In genomic region chr5:138988764-138989163, GRCm38 (mm10) we compare ENCODE assay signal across 10 mouse cellular contexts. TPM values are rescaled to one million over a fixed set of nuclear protein-coding genes. Genes with fewer than 3 reads are reported as not detected.
DNase-seq lines count a peak whose midpoint lies in the region; ATAC-seq and TF ChIP-seq lines count a peak whose summit lies in the region.
"Had no signal": no experiment of that assay in that cellular context is flagged by ENCODE, and none has a peak within 500 bp of the region (broad histone marks: within the 10 kb centered on the region; RNA-seq: fewer than 3 reads in every experiment).

No protein-coding gene starts in this region.

- H3K9me3 ChIP-seq in hindbrain, embryonic 13.5 days = no peaks in the 10 kb centered on the region
- H3K9me3 ChIP-seq in hindbrain, embryonic 16.5 days (ENCODE audit: control insufficient read depth, low read length) = no peaks in the 10 kb centered on the region
- H3K9me3 ChIP-seq in stomach, postnatal 0 days (ENCODE audit: control insufficient read depth, low read length) = no peaks in the 10 kb centered on the region
- H3K9me3 ChIP-seq: embryonic facial prominence, embryonic 12.5 days; midbrain, embryonic 12.5 days had no signal

- H3K27ac ChIP-seq in hindbrain, embryonic 13.5 days = no peak overlapping the region
- no peak overlapping the region for H3K27ac ChIP-seq in hindbrain, embryonic 16.5 days (ENCODE audit: low read depth, low read length)
- peak overlapping the region; percentile 56 for H3K27ac ChIP-seq in stomach, postnatal 0 days (replicated peaks)
- H3K27ac ChIP-seq: embryonic facial prominence, embryonic 12.5 days; midbrain, embryonic 12.5 days had no signal

- H3K36me3 ChIP-seq in hindbrain, embryonic 13.5 days = peaks cover 31% of the 10 kb centered on the region
- H3K36me3 ChIP-seq in hindbrain, embryonic 16.5 days (ENCODE audit: control insufficient read depth, insufficient read depth, low read length) = 0 out of 2 replicates have a peak, but pooled peaks cover 7% of the 10 kb centered on the region
- peaks cover 8% of the 10 kb centered on the region for H3K36me3 ChIP-seq in stomach, postnatal 0 days (ENCODE audit: control insufficient read depth, insufficient read depth, low read length)
- H3K36me3 ChIP-seq: midbrain, embryonic 12.5 days had no signal

- DNase-seq in adrenal gland, adult 2 months = peak; percentile 86
- DNase-seq in heart, adult 9 months (ENCODE audit: low spot score in 2 of 2) = peak; percentile 65 to 81
- DNase-seq in kidney, postnatal 36 days = peak; percentile 83 to 85
- peak; percentile 85 for DNase-seq in stomach, postnatal 0 days (ENCODE audit: low spot score)
- no peak for DNase-seq in cerebellum, adult 9-10 months

- 0 out of 2 replicates have a peak overlapping the region, but pooled peaks have one; percentile 19 for H3K9ac ChIP-seq in hindbrain, embryonic 13.5 days
- no peak overlapping the region for H3K9ac ChIP-seq in hindbrain, embryonic 16.5 days (ENCODE audit: low read depth, low read length)
- H3K9ac ChIP-seq in stomach, postnatal 0 days (ENCODE audit: low read length) = no peak overlapping the region
- H3K9ac ChIP-seq: embryonic facial prominence, embryonic 12.5 days; midbrain, embryonic 12.5 days had no signal

- TF ChIP-seq CTCF in stomach, postnatal 0 days (IDR thresholded peaks at IDR 0.05; ENCODE audit: low read depth) = peak; percentile 51

- H3K4me1 ChIP-seq in hindbrain, embryonic 13.5 days (replicated peaks) = peaks cover 49% of the 10 kb centered on the region
- H3K4me1 ChIP-seq in hindbrain, embryonic 16.5 days (ENCODE audit: control insufficient read depth, insufficient read depth, low read depth, low read length) = peaks cover 26% of the 10 kb centered on the region
- peaks cover 12% of the 10 kb centered on the region; the same call in 1 of the 2 replicates for H3K4me1 ChIP-seq in stomach, postnatal 0 days (replicated peaks; ENCODE audit: control insufficient read depth, insufficient read depth)

- H3K27me3 ChIP-seq in hindbrain, embryonic 13.5 days = peaks cover 44% of the 10 kb centered on the region
- H3K27me3 ChIP-seq in hindbrain, embryonic 16.5 days (replicated peaks; ENCODE audit: control insufficient read depth, insufficient read depth, low read length) = peaks cover 14% of the 10 kb centered on the region
- 0 out of 2 replicates have a peak, but pooled peaks cover 3% of the 10 kb centered on the region for H3K27me3 ChIP-seq in stomach, postnatal 0 days (ENCODE audit: control insufficient read depth, insufficient read depth, low read length)

- H3K4me2 ChIP-seq in hindbrain, embryonic 13.5 days = no peak overlapping the region
- H3K4me2 ChIP-seq in hindbrain, embryonic 16.5 days (ENCODE audit: low read length) = no peak overlapping the region
- 0 out of 2 replicates have a peak overlapping the region, but pooled peaks have one; percentile 8 for H3K4me2 ChIP-seq in stomach, postnatal 0 days (replicated peaks; ENCODE audit: low read depth)
- H3K4me2 ChIP-seq: embryonic facial prominence, embryonic 12.5 days; midbrain, embryonic 12.5 days had no signal

- no peak overlapping the region for H3K4me3 ChIP-seq in hindbrain, embryonic 13.5 days
- H3K4me3 ChIP-seq in hindbrain, embryonic 16.5 days (ENCODE audit: low read length) = no peak overlapping the region
- no peak overlapping the region for H3K4me3 ChIP-seq in stomach, postnatal 0 days (ENCODE audit: low read depth, low read length)
- H3K4me3 ChIP-seq: embryonic facial prominence, embryonic 12.5 days; midbrain, embryonic 12.5 days had no signal

- no peak for TF ChIP-seq EP300 in stomach, postnatal 0 days (optimal IDR thresholded peaks at IDR 0.05)

- 35% methylated on average over 9 of the region's 9 CpGs for WGBS in hindbrain, embryonic 13.5 days
- 31% methylated on average over 9 of the region's 9 CpGs for WGBS in hindbrain, embryonic 16.5 days
- 22% methylated on average over 9 of the region's 9 CpGs for WGBS in stomach, postnatal 0 days

- ATAC-seq in hindbrain, embryonic 13.5 days (ENCODE audit: low FRiP score) = 0 out of 2 replicates have a peak, but pooled peaks have one; percentile 21
- no peak for ATAC-seq in hindbrain, embryonic 16.5 days
- ATAC-seq in stomach, postnatal 0 days (ENCODE audit: low FRiP score, low TSS enrichment) = peak; percentile 66
- ATAC-seq in inflammation-experienced regulatory T-cells, adult 6 months = no peak

RNA-seq across cellular contexts. Expression of gene Pdgfa, which starts 8.4 kb away (rescaled TPM):
- 13.7 and 14.5 TPM in 2 replicates for polyA plus RNA-seq in hindbrain, embryonic 13.5 days (2015; fragmentation: Nextera tagmentation; extraction: Ambion mirVana)
- polyA plus RNA-seq in hindbrain, embryonic 16.5 days (2015; fragmentation: Nextera tagmentation; extraction: Ambion mirVana) = 26.2 and 33.4 TPM in 2 replicates
- 10 to 100 TPM; 23.8 to 37.5 TPM for total RNA-seq in adrenal gland, adult 2 months (2021)
- polyA plus RNA-seq in adrenal gland, adult 2 months (2012; rRNA removed) = 42.9 and 56.9 TPM in 2 replicates
- 56.5 and 60.4 TPM in 2 replicates for polyA plus RNA-seq in stomach, postnatal 0 days (2015; fragmentation: Nextera tagmentation; extraction: Ambion mirVana)
- polyA plus RNA-seq in inflammation-experienced regulatory T-cells, adult 6 months (2017; shearing (Covaris generic)) = under 1 TPM in 1 of 3 experiments, not detected in 2; 0.35 TPM

Comparison
In these comparisons a context has a peak if more than half of its experiments do, and no peak if none do; other contexts are left out.
1. ATAC-seq: peak in hindbrain, embryonic 13.5 days (single experiment) and stomach, postnatal 0 days (single experiment); none in hindbrain, embryonic 16.5 days (single experiment) and inflammation-experienced regulatory T-cells, adult 6 months (single experiment).
2. RNA of gene Pdgfa, which starts 8.4 kb away (polyA plus RNA-seq): 56.5 to 60.4 TPM in stomach, postnatal 0 days, 42.9 to 56.9 TPM in adrenal gland, adult 2 months, 26.2 to 33.4 TPM in hindbrain, embryonic 16.5 days and 13.7 to 14.5 TPM in hindbrain, embryonic 13.5 days; 0.35 TPM in inflammation-experienced regulatory T-cells, adult 6 months; every median in the first group is over 10 times any median in the second.